Mouse (Mus musculus) urinary bladder, postnatal 36 days (tissue): ENCODE data around the gene Spats2.
"Not testable (repeated sequence)": the region's sequence is repeated elsewhere in the genome, so short reads cannot be mapped to it uniquely, and the experiment has no call there.

ENCODE experiments used
- DNase-seq, 2 experiments: peaks; one replicate each; pipeline ENCODE4 v3.0.0; 2022; ENCODE audit warnings: low spot score in 2 of 2, mixed read lengths in 1 of 2

Gene Spats2

DNA sequence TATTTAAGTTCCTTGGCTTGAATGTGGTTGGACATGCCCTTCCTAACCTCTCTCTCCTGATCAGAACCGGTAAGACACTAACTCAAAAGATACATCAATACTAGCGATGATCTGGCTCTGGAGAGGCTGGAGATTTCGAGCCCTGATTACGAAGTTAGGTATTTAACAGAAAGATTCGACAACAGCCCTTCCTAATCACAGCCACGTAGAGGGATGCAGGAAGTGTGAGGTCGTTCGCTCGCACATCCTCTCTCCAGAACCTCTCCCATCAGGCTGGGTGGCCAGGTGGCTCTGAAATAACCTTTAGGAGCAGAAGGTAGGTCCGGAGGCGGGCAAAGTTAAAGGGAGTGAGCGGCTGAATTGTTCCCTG, at the start of gene Spats2:
Gene Spats2 (plus strand): TSS at position 206 of the 370 bp plus-strand sequence.
- no peak for DNase-seq

DNA sequence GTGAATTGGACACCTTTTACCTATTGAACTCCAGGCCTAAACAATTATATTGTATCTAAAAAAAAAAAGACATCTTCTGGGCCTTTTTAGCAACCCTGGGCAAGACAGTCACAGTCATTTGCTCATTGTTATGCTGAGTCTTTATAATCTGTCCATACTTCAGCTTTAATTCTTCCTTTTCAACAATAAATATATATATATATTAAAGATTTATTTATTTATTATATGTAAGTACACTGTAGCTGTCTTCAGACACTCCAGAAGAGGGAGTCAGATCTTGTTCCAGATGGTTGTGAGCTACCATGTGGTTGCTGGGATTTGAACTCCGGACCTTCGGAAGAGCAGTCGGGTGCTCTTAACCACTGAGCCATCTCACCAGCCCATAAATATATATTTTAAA, 49.7 kb upstream of the Spats2 start:
- not testable (repeated sequence) for DNase-seq

DNA sequence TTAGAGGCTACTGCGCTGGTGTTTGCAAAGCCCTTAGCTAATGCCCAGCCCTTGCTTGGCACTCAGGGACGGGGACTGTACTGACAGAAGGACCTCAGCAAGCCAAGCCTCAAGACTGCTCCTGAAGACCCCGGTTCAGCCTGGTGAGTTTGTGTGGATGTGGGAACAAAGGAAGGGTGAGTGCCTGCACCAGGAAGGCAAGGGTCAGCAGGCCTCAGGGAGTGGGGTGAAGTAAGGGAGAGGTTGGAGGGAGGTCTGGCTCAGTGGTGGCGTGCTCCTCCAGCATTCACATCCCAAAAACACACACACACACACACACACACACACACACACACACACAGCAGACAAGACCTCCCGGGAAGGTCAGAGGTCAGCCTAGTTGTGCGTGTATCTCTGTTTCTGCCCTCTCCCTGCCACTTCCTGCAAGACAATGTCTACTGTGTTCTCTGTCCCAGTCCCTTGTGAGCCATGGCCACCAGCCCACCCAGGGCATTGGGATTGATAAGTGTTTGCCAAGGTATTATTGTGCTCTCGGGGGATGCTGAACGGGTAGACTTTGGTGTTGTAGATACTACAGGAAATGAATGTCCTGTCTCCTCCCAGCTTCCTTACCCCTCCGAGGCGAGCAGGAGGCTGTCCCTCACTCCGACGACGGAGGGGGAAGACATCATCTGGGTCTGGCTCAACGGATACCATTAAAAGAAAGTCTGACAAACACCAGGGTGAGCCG, 47.4 kb upstream of the Spats2 start:
- no peak for DNase-seq

GRCm38 (mm10) chr15:99079804-99080203, 45.9 kb upstream of the Spats2 start:
- DNase-seq: no peak

DNA sequence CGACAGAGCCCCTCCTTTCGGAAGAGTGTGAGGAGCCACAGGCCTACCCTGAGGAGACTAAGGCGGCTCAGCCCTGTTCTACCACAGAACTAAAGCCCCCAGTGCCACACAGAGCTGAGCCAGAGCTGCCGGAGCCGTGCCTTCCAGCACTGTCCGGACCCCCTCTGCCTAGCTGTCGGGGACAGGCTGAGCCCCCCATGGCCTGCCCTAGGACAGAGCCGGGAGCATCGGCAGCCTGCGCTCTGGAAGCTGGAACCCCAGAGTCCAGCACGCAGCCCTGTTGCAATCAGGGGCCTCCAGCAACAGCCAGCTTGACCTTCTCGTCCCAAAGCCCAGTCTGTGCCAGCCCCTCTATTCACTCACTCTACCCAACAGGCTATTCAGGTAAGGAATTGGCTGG, 43.4 kb upstream of the Spats2 start:
- no peak for DNase-seq

DNA sequence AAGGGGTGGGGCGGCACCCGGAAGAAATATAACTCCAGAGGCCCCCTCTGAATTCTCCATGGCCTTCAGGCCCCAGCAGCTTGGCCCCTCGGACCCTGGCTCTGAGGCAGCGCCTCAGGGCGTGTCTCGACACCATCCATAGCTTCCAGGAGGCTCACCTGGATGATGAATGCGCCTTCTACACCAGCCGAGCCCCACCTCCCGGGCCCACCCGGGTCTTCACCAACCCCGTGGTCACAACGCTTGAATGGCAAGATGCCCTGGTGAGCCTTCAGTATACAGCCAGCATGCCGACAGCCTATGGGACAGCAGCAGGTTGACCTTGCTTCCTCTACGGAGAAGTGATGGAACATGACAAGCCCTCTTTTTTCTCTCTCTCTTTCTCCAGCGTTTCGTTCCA, 42.9 kb upstream of the Spats2 start:
- no peak for DNase-seq

GRCm38 (mm10) chr15:99083258-99083657, 42.5 kb upstream of the Spats2 start:
- no peak for DNase-seq

DNA sequence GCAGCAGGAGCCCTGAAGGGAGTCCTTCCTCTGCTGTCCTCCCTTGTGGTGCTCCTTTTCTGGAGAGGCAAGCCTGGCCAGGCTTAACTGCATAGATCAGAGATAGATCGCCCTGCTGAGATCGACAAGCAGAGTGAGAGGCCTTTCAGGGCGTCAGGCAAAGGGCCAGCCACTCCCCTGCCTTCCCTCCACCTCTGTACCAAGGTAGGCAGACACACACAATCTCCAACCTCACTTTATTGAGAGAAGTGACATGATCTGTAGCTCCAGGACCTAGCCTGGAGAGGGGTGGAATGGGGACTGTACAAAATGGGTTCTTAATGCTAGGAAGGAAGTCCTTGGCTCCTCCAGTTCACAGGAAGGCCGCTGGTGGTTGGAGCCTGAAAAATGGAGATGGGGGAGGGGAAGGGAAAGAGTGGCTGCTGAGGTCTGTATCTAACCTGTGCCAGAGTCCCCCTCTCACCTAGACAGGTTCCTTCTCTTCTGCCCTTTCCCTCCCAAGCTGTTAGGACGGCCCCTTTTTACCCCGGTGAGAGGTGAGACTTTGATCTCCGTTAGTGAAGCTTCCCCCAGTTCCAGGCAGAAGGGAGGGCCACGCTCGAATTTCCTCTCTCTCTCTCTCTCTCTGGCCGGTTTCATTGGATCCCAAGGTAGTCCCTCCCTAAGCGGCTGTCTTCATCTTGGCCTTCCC, 41.7 kb upstream of the Spats2 start:
- no peak for DNase-seq

DNA sequence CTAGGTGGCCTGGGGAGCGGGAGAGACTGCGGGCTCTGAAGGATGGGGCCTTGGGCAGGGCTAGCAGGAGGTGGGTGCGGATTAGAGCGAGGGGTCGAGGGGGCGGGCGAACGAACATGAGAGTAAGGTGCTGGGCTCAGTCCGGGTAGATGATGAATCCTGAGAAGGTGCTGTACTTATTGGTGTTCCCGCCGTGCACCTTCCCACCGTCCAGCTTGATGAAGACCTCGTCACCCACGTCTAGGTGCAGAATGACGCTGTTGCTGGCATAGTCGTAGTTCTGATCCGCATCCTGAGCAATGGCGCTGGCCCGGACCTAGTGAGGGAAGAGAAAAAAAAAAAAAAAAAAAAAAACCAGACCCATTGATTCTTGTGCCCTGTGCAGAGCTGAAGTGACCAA, 41.1 kb upstream of the Spats2 start:
- DNase-seq: no peak

- DNase-seq: no peak
Measured at GRCm38 (mm10) chr15:99085997-99086396, 39.7 kb upstream of the Spats2 start.

- no peak for DNase-seq
Measured at GRCm38 (mm10) chr15:99087253-99088075, 38.3 kb upstream of the Spats2 start, which contains the start of gene C1ql4. TSS of gene C1ql4 (minus strand) at chr15:99087817.

GRCm38 (mm10) chr15:99088292-99088691, 37.4 kb upstream of the Spats2 start:
- DNase-seq: peak in 1 of 2 experiments; percentile 68

DNA sequence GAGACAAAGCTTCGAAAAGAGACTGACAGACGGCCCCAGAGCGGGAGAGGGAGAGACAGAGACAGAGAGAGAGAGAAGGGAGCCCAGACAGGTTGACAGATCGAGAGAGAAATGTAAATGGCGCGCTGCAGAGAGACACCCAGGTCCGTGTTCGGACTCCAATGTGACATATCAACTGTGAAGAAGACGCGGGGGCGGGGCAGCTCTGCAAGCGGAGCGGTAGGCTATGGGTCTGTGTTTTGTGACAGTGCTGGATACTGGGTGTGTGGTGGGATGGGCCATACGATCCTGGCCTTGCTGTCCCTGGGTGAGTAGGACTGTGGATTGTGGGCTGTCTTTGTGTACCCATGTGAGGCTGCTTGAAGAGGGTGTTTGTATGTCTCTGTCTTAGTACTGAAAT, 36.6 kb upstream of the Spats2 start:
- DNase-seq: no peak

DNA sequence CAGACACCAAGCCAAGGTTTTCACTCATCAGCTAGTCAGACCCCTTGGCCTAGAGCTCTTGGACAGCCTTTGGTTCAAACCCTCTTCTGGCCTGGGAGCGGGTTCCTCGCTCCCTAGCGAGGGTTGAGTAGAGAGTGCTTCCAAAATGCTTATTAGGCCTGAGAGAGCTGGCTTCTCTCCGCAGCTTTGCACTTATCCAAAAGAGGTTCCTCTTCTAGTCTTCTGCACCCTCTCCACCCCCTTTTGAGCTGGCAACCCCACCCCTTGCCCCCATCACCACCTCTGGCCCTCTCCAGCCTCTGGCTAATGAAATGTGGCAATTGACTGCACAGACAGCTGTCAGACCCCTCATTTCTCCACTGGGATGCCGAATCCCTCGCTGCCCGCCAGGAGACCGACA, 32.8 kb upstream of the Spats2 start, which contains the start of gene Dnajc22:
Gene Dnajc22 (plus strand): TSS at position 301 of the 400 bp plus-strand sequence.
- no peak for DNase-seq

GRCm38 (mm10) chr15:99093291-99094258, 32.1 kb upstream of the Spats2 start:
- DNase-seq: no peak

GRCm38 (mm10) chr15:99094631-99095270, 31.0 kb upstream of the Spats2 start:
- no peak for DNase-seq

GRCm38 (mm10) chr15:99095356-99095755, 30.4 kb upstream of the Spats2 start:
- DNase-seq: no peak

- DNase-seq: no peak
Measured at GRCm38 (mm10) chr15:99096061-99096793, 29.5 kb upstream of the Spats2 start.

DNA sequence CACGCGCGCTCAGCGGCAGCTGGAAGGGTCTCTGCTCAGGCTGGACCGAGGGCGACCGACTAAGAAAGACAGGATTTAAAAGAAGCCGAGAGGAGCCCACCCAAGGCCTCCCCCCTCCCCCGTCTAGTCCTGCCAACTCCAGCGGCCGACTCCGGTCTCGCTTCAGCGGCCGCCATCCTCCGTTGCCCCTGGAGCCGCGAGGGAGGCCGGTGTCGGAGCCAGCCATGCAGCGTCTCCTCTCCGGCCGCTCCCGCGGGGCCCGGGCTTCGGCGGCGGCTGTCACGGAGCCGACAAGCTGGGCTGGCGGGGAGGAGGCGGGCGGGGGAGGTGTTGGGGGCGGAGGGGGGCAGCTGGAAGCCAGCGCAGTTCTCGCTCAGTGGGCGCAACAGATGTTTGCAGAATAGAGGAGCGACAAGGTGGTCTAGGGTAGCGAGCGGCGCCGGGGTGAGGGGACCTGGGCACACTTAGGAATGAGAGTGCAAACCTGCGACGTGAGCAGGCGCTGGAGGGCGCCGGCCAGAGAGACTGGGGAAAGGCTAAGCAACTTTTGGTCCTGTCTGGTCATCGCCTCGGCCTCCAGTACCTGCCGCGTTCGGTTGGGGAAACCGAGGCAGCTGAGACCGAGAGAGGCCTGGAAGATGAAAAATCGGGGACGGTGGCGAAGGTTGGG, 28.8 kb upstream of the Spats2 start:
- no peak for DNase-seq
